Mouse (Mus musculus) effector memory CD4-positive, alpha-beta T cell, adult 7 months (primary cell): ENCODE measurements around the gene Psmd8. TPM values are rescaled to one million over a fixed set of nuclear protein-coding genes. Genes with fewer than 3 reads are reported as not detected.

Experiments used
- polyA plus RNA-seq: library from polyadenylated mRNA; unstranded; fragments of 100-300 nt; shearing (Covaris generic); gene quantifications from one replicate; pipeline ENCODE4 v1.2.1, GENCODE M21; 2017

The Psmd8 gene
- 173 TPM for polyA plus RNA-seq

DNA sequence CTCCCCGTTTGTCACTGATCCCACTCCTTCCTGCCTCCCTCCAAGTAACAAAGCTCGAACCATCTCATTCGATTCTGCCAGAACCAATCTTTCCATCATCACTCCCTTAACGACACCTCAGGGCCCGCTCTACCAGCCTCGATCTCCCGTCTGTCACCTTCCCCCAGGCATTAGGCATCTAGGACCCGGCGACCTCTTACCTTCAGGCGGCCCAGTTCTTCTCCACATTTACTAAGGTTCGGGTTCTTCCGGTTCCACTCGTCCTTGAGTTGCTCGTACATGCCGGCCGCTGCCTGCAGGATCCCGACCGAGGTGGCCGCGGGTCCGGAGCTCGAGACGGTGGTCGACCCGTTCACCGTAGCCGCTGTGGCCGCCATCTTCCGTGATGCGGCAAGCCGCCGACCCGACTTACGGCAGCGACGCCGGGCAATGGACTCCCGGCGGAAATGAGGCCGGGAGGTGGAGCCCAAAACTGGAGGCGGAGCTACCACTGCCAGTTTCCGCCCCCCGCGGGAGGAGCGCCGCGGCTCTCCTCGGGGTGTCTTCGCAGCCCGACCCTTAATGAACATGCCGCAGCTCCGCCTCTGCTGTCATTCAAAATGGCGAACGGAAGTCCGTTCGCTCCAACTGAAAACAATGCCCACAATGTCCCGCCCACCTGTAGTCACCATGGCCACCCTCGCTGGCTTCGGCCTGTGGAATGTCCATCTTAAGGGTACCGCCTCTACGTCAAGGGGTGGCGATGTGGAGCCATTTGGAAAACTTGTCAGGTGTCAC, at the start of gene Psmd8:
Gene Psmd8, minus strand, starts transcription at position 625 of the 777 bp plus-strand sequence.

DNA sequence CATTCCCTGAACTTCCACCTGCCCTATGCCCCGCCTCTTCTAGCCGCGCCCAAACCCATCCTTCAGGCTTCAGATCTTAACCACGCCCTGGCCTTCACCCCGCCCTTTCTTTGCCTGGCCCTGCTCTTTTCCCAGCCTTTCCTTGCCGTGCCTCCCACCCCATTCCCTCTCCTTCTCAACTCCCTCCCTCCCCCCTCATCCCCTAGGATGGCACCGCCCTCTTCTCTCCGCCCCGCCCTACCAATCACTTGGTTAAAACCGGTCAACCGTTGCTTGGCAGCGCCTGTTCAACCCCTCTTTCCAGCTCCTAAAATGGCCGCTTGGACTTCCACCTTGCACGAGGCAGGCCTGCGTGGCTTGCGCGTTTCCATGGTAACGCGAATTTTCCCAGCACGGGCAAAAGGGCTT, 33.2 kb upstream of the Psmd8 start, which contains the start of gene Catsperg1:
Gene Catsperg1, minus strand, starts transcription at position 361 of the 408 bp plus-strand sequence.

DNA sequence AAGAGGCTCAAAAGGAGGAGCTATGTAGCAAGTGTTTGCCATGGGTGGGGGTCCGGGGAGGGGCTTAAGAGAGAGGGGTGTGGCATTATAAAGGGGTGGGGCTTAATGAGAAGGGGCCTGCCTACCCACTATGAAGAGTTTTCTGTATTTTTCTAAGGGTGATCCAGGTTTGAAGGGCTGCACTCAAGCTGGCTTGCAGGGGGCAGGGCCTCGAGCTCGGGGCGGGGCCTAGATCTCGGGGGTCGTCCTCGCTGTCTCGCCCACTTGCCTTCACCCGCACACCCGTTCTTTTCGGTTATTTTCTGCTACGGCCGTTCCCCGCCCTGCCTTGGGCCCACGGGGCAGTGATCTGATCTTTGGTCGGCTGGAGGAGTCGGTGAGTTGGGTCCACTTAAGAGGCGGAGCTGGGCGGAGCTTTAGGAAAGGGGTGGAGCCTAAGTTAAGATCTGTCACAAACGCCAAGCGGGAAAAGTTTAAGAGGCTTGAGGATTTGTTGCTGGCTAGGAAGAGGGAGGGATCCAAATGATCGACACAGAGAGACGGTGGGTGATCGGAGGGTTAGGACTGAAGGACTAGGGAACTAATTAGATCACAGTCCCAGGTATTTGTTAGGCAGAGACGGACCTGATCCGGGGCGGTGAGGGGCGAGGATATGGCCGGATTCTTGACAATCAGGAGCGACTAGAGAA, 10.3 kb downstream of the Psmd8 start, which contains the start of the genes Ggn and Spred3:
Gene Ggn, plus strand, starts transcription at position 145 of the 689 bp plus-strand sequence.
Gene Spred3, minus strand, starts transcription at position 346 of the 689 bp plus-strand sequence.

DNA sequence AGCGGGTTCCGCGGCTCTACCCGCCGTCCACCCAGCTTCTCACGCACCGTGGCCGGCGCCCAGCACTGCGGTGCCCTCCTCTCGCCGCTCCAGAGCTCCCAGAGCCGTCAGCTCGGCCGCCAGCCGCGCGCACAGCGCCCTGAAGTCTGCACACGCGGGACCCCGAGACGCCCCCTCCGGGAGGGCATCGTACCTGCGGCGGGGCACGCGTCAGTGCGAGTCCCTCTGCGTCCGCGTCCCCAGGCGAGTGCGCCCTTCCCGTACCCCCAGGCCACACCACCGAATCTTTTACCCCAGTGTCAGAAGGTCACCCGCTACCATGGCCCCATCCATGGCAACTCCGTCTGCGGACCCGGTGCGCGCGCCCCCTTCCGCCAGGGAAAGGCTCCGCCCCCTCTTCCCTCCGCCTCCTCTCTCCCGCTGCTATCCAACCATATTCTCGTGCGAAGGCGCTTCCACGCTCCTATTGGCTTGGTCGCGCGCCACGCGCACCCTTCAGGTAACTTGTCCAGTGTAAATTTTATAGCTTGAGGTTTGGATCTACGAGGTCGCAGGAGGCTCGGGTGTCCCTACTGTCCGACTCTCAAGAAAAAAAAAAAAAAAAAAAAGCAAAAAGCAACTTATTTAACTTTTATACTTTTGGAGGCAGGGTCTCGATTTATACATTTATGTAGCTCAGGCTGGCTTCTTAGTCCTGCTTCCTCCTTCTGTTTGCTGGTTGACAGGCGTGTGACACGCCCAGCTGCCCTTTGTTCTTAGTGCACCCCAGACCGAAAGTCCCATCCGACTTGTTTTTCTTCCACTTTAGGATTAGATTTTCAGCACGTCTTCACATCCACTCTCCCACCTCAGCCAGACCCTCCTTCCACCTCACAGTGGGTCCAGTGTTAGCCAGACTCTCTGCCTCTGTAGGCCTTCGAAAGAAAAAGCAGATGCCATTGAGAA, 24.4 kb downstream of the Psmd8 start, which contains the start of gene Fam98c:
Gene Fam98c, minus strand, starts transcription at position 397 of the 945 bp plus-strand sequence.

DNA sequence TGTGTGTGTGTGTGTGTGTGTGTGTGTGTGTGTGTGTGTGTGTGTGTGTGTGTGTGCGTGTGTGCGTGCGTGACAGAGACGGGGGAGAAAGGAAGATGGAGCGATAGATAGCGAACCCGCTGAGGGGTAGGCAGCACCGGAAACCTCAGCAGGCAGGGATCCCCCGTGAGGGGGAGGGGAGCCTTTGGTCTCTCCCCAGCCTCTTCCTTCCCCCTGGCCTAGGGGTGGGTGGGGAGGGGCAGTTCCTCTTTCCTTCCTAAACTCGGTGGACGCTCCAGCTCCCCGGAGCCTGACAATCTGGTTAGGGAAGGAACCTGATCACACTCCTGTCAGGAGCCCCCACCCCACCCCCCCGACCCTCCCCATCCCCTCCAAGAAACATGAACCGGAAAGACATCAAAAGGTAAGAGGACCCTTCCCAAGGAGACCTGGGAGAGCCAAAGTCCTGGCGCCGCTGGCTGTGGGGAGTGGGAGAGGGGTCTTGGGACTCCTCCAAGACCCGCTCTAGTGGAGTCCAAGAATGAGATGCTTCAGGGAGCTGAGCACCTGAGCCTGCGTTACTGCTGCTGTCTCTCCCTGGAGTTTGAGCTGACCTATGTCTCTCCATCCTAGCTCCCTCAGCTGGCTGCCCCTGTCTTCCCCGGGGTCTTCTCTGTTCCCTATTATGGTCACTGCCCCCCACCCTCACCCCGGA, 45.7 kb downstream of the Psmd8 start, which contains the start of gene Rasgrp4:
Gene Rasgrp4, plus strand, starts transcription at position 159 of the 694 bp plus-strand sequence.

DNA sequence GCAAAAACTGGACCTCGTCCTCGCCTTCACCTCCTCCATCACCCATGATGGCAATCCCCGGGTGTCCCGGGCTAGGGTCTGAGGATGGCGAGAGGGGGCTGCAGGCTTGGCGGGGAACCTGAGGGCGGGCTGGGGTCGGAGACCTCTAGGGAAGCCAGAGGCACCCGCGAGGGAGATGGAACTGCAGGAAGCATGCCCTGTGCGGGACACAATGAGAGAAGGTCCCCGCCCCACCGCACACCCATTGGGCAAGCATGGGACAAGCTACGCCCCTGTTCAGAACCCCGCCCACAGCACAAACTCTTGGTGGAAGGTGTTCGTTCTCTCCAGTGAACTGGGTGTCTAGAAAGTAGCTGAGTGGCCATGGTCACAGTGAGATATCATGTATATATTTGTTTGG, 55.5 kb downstream of the Psmd8 start, which contains the start of gene Ryr1:
Gene Ryr1, minus strand, starts transcription at position 210 of the 400 bp plus-strand sequence.

Other genes starting within 250 kb of the Psmd8 start
- 261 TPM for gene Actn4, start 218.4 kb downstream of the Psmd8 start, polyA plus RNA-seq
- gene Eif3k, start 198.8 kb downstream of the Psmd8 start, polyA plus RNA-seq, result 289 TPM
- gene Map4k1, start 198.7 kb downstream of the Psmd8 start, polyA plus RNA-seq, result 128 TPM
- gene Ryr1, start 55.5 kb downstream of the Psmd8 start, polyA plus RNA-seq, result 1.2 TPM
- gene Rasgrp4, start 45.9 kb downstream of the Psmd8 start, polyA plus RNA-seq, result 0.29 TPM
- 43.6 TPM for gene Fam98c, start 24.5 kb downstream of the Psmd8 start, polyA plus RNA-seq
- gene Ggn, start 10.5 kb downstream of the Psmd8 start, polyA plus RNA-seq, result not detected
- gene Spred3, start 10.3 kb downstream of the Psmd8 start, polyA plus RNA-seq, result not detected
- gene Catsperg1, start 33.3 kb upstream of the Psmd8 start, polyA plus RNA-seq, result 1.4 TPM
- 1.6 TPM for gene Kcnk6, start 51.8 kb upstream of the Psmd8 start, polyA plus RNA-seq
- gene Yif1b, start 57.6 kb upstream of the Psmd8 start, polyA plus RNA-seq, result 49.7 TPM
- gene 2200002D01Rik, start 67.8 kb upstream of the Psmd8 start, polyA plus RNA-seq, result 0.79 TPM
- gene Spint2, start 101.2 kb upstream of the Psmd8 start, polyA plus RNA-seq, result 130 TPM
- not detected for gene Ppp1r14a, start 108.6 kb upstream of the Psmd8 start, polyA plus RNA-seq
- not detected for gene Dpf1, start 123.2 kb upstream of the Psmd8 start, polyA plus RNA-seq